Mouse (Mus musculus): ENCODE data around the gene Ilk.

DNA sequence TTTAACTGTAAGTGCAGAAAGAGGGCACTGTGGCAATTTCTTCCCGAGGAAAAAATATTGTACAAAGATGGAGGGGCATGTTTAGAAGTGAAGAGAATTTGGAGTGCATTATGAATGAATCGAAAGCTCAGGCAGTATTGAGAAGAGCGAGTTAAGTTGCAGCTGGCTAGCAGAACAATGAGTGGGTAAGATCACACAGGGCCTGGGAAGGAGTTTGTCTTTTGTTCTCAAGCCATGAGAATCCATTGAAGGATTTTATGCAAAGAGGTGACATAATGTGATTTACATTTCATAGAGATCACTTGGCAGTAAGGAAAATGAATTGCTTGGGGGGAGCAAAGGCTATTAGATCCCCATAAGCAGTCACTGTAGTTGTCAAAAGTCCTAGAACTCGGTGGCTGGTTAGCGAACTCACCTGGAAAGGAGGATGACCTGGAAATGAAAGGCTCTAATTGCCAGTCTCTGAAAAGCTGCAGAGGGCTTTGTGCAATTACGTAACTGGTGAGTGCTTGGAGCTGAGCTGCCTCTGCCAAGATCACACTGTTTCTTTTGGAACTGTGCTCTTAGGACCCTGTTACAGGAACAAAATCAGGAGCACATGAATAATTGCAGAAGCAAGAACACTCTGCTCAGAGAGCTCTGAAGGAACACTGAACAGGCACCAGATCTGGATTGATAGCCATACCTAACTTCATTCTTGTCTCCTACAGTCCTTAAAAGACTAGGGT lies 7.5 kb upstream of the Ilk start:
- TF ChIP-seq POLR2A (IDR thresholded peaks at IDR 0.05; ENCODE audit: control insufficient read depth, extremely low read depth, insufficient read depth, low read length, poor library complexity) (no peak), CTCF (IDR thresholded peaks at IDR 0.05; ENCODE audit: borderline replicate concordance, control insufficient read depth, extremely low read depth, insufficient read depth, low read length, poor library complexity) (no peak)
